In the genomic region with DNA sequence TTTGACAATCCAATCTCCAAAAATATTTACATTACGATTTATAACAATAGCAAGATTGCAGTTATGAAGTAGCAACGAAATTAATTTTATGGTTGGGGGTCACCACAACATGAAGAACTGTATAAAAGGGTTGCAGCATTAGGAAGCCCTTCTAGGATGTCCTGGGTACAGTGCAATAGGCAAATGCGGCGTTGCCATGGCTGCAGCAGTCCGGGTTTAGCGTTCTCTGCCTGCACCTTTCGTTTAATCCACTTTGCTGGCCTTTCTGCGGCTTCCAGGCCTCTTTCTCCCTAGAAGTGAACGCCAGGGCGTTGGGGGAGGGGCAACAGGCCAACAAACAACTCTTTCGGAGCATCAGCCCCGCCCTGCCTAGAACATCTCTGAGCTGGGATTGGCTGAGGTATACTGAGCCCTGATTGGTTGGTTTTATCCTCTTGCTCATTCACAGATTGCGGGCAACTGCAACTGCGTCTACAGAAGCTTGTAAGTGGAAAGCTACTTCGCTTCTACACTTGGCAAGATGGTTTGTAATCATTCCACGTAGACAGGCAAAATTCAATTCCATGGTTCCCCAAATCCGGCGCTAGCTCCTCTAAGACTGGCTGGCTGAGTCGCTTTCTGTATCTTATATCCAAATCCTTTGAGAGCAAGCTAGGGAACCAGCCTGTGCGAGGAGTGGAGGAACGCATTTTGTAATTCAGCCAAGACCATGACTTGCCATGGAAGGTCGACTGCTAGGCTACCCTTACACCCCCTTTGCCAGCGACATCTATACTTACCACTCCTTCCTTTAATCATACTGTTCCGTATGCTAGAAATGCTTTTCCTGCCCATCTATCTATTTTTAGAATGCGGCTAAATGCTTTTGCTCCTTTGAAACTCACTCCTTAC, we compare ENCODE assay signal across 8 mouse cellular contexts. TPM values are rescaled to one million over a fixed set of nuclear protein-coding genes. Genes with fewer than 3 reads are reported as not detected.
DNase-seq lines count a peak whose midpoint lies in the region; ATAC-seq lines count a peak whose summit lies in the region.

No protein-coding gene starts in this region.

- H3K4me1 ChIP-seq in embryonic facial prominence, embryonic 15.5 days, result peaks cover 20% of the 10 kb centered on the region
- H3K4me1 ChIP-seq in limb, embryonic 11.5 days (ENCODE audit: control insufficient read depth, insufficient read depth, low read length), result peaks cover 4% of the 10 kb centered on the region
- H3K4me1 ChIP-seq in midbrain, embryonic 12.5 days, result peaks cover 31% of the 10 kb centered on the region

- peak; percentile 95 for ATAC-seq in embryonic facial prominence, embryonic 15.5 days (ENCODE audit: insufficient number of reproducible peaks, low FRiP score, low TSS enrichment, low read depth)
- peak; percentile 93 for ATAC-seq in limb, embryonic 11.5 days (ENCODE audit: insufficient number of reproducible peaks, low FRiP score, low TSS enrichment, low read depth)
- ATAC-seq in midbrain, embryonic 12.5 days (ENCODE audit: low FRiP score, low read depth), result peak; percentile 97

- peaks cover 21% of the 10 kb centered on the region for H3K36me3 ChIP-seq in embryonic facial prominence, embryonic 15.5 days
- H3K36me3 ChIP-seq in limb, embryonic 11.5 days (ENCODE audit: control insufficient read depth, insufficient read depth, low read length), result no peaks in the 10 kb centered on the region
- H3K36me3 ChIP-seq in midbrain, embryonic 12.5 days, result peaks cover 28% of the 10 kb centered on the region

- no peaks in the 10 kb centered on the region for H3K27me3 ChIP-seq in embryonic facial prominence, embryonic 15.5 days
- no peaks in the 10 kb centered on the region for H3K27me3 ChIP-seq in limb, embryonic 11.5 days (ENCODE audit: control insufficient read depth, insufficient read depth, low read length)
- H3K27me3 ChIP-seq in midbrain, embryonic 12.5 days, result no peaks in the 10 kb centered on the region

- H3K27ac ChIP-seq in embryonic facial prominence, embryonic 15.5 days (replicated peaks), result peak overlapping the region; percentile 85
- H3K27ac ChIP-seq in limb, embryonic 11.5 days (replicated peaks; ENCODE audit: low read depth, low read length), result peak overlapping the region; percentile 32; the same call in 1 of the 2 replicates
- peak overlapping the region; percentile 81 for H3K27ac ChIP-seq in midbrain, embryonic 12.5 days (replicated peaks)

- H3K4me3 ChIP-seq in embryonic facial prominence, embryonic 15.5 days (replicated peaks), result peak overlapping the region; percentile 36
- H3K4me3 ChIP-seq in limb, embryonic 11.5 days (ENCODE audit: low read depth, low read length), result peak overlapping the region; percentile 11; the same call in 1 of the 2 replicates
- peak overlapping the region; percentile 37 for H3K4me3 ChIP-seq in midbrain, embryonic 12.5 days

- peak; percentile 99 for DNase-seq in brain, adult 2 months (ENCODE audit: low read depth, low spot score)
- peak; percentile 91 to 92 for DNase-seq in heart, adult 9 months (ENCODE audit: low spot score in 2 of 2)
- peak; percentile 86 to 87 for DNase-seq in kidney, adult 8-10 months
- peak; percentile 95 for DNase-seq in limb, embryonic 11.5 days (ENCODE audit: low spot score)
- DNase-seq in skeletal muscle tissue, adult 2 months (ENCODE audit: low read depth, low spot score), result peak; percentile 94
- peak; percentile 92 for DNase-seq in yolk sac, embryonic 10.5 days (ENCODE audit: low spot score)

- WGBS in embryonic facial prominence, embryonic 15.5 days, result 6% methylated on average over 25 of the region's 25 CpGs
- 9% methylated on average over 25 of the region's 25 CpGs for WGBS in limb, embryonic 11.5 days
- WGBS in midbrain, embryonic 12.5 days, result 7% methylated on average over 25 of the region's 25 CpGs

- H3K9ac ChIP-seq in embryonic facial prominence, embryonic 15.5 days, result peak overlapping the region; percentile 39; the same call in 1 of the 2 replicates
- H3K9ac ChIP-seq in limb, embryonic 11.5 days (ENCODE audit: low read length), result peak overlapping the region; percentile 39; the same call in 1 of the 2 replicates
- H3K9ac ChIP-seq in midbrain, embryonic 12.5 days (replicated peaks), result no peak overlapping the region; the same call in 1 of the 2 replicates

- H3K4me2 ChIP-seq in embryonic facial prominence, embryonic 15.5 days (replicated peaks), result peak overlapping the region; percentile 72
- H3K4me2 ChIP-seq in limb, embryonic 11.5 days (ENCODE audit: low read depth, severe bottlenecking), result peak overlapping the region; percentile 57
- H3K4me2 ChIP-seq in midbrain, embryonic 12.5 days (replicated peaks), result peak overlapping the region; percentile 62

- H3K9me3 ChIP-seq in embryonic facial prominence, embryonic 15.5 days (replicated peaks), result no peaks in the 10 kb centered on the region
- H3K9me3 ChIP-seq in limb, embryonic 11.5 days (ENCODE audit: control insufficient read depth, low read length), result no peaks in the 10 kb centered on the region
- H3K9me3 ChIP-seq in midbrain, embryonic 12.5 days, result no peaks in the 10 kb centered on the region

RNA-seq across cellular contexts. Expression of a gene that starts 10.9 kb away (rescaled TPM):
- polyA plus RNA-seq in embryonic facial prominence, embryonic 15.5 days (2015; fragmentation: Nextera tagmentation; extraction: Ambion mirVana), result 35.4 and 38.7 TPM in 2 replicates
- polyA plus RNA-seq in limb, embryonic 11.5 days (2014; fragmentation: Nextera tagmentation; extraction: Ambion mirVana), result 14.3 and 15.7 TPM in 2 replicates
- polyA plus RNA-seq in midbrain, embryonic 12.5 days (2016; fragmentation: Nextera tagmentation; extraction: Ambion mirVana), result 40.5 and 45.7 TPM in 2 replicates

RNA-seq across cellular contexts. Expression of a gene that starts 18.9 kb away (rescaled TPM):
- polyA plus RNA-seq in embryonic facial prominence, embryonic 15.5 days (2015; fragmentation: Nextera tagmentation; extraction: Ambion mirVana), result 37.5 and 39.6 TPM in 2 replicates
- 63.7 and 67.5 TPM in 2 replicates for polyA plus RNA-seq in limb, embryonic 11.5 days (2014; fragmentation: Nextera tagmentation; extraction: Ambion mirVana)
- 88.6 and 95.5 TPM in 2 replicates for polyA plus RNA-seq in midbrain, embryonic 12.5 days (2016; fragmentation: Nextera tagmentation; extraction: Ambion mirVana)

RNA-seq across cellular contexts. Expression of a gene that starts 39.8 kb away (rescaled TPM):
- polyA plus RNA-seq in embryonic facial prominence, embryonic 15.5 days (2015; fragmentation: Nextera tagmentation; extraction: Ambion mirVana), result 269 and 279 TPM in 2 replicates
- polyA plus RNA-seq in limb, embryonic 11.5 days (2014; fragmentation: Nextera tagmentation; extraction: Ambion mirVana), result 500 and 537 TPM in 2 replicates
- 484 and 550 TPM in 2 replicates for polyA plus RNA-seq in midbrain, embryonic 12.5 days (2016; fragmentation: Nextera tagmentation; extraction: Ambion mirVana)

Comparison
In these comparisons a context has a peak if more than half of its experiments do, and no peak if none do; other contexts are left out.
1. Peak in every context shown above with its lines: DNase-seq, ATAC-seq, H3K4me3 ChIP-seq and H3K27ac ChIP-seq.
2. H3K27ac ChIP-seq: peak in every context shown above with its lines; median percentile 85 in embryonic facial prominence, embryonic 15.5 days; 81 in midbrain, embryonic 12.5 days; 32 in limb, embryonic 11.5 days.